Mouse (Mus musculus): ENCODE data around the gene Ensa.
"Not testable (repeated sequence)": the region's sequence is repeated elsewhere in the genome, so short reads cannot be mapped to it uniquely, and the experiment has no call there.

Ensa gene

GRCm38 (mm10) chr3:95624628-95625503 is at the start of gene Ensa:
TSS of gene Ensa (plus strand) at chr3:95624993.
- peak; percentile 98 to 99 for DNase-seq

DNA sequence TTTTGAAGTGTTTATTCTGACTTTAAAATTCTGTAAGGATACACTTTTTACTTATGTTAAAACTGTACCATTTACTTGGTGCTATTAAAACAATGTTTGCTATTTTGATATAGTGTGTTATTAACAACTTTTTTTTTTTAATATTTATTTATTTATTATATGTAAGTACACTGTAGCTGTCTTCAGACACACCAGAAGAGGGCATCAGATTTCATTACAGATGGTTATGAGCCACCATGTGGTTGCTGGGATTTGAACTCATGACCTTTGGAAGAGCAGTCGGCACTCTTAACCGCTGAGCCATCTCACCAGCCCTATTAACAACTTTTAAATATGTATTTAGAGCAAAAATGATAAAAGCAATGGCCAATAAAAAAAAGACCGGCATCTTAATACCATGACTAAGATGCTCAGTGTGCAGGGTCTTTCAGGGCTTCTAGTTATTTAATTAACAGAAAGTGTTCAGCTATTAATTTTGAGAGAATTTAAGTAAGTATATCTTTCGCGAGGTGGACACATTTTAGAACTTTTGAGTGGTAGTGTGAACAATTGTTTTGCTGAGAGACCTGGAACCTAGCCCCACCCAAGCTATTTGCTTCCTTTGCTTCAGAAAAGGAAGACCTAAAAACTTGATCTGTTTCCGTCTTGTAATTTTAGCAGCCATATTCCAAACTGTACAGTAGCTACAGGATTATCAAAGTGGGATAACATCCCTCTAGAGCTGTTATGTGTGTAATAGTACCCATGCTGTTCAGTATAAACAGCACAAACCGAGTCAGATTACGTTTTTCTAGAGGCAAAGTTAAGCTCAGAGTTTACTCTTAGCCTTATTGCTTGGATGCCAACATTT is 36.8 kb upstream of the Ensa start:
- DNase-seq = no peak

- DNase-seq = peak; percentile 97 to 99
These were observed 36.1 kb upstream of the Ensa start, which contains the start of gene Golph3l for GRCm38 (mm10) chr3:95588604-95589086. TSS of gene Golph3l (plus strand) at chr3:95588934.

DNA sequence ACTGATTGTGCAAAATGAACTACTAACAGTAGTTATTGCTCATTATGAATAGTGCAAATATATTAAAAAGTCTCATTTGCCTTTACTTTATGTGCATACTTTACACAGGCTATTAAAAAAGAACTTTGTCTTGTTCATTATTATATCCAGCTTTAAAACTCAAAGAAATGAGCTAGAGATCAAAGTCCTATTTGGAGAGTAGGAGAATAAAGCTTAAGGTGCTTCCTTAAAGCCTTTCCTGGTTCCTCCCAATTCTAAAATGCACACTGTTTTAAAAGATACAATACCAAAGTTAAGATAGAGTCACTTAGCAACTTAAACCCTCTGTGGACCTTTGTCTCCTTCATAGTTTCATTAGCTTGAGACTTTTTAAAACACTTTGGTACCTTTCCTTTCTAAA is 26.1 kb upstream of the Ensa start:
- no peak for DNase-seq

GRCm38 (mm10) chr3:95601287-95601686 is 23.5 kb upstream of the Ensa start:
- DNase-seq = no peak

DNA sequence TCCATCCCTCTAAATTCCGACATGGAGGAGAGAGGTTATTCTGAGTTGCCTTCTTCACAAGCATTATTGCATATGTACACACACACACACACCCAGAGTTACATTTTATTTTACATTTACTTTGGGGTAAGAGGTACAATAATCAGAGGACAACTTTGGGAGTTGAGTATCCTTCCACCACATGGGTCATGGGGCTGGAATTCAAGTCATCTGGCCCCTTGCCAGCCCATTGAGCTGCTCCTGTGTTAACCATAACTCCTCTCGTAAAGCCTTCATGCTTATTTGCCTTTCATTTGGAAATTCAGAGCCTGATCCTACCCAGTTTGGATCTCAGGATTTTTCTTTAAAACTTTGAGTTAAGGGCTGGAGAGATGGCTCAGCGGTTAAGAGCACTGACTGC is 18.7 kb upstream of the Ensa start:
- DNase-seq = peak; percentile 19 to 28

GRCm38 (mm10) chr3:95609195-95609594 is 15.6 kb upstream of the Ensa start:
- DNase-seq = no peak

DNA sequence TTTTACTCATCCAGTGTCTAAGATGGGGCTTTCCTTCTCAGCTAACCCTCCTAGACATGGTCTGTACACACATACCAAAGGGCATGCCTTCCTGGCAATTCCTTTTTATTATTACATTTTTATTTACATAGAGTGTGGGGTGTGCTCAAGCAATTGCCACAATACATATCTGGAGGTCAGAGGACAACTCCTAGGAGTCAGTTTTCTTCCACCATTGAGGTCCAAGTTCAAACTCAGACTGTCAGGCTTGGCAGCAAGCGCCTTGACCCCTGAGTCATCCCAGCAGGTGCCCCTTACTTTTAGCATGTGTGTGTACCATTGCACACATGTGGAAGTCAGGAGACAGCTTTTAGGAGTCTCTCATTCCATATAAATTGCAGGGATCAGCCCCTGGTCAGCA is 10.8 kb upstream of the Ensa start:
- no peak for DNase-seq

- DNase-seq = no peak
These were observed 6.3 kb upstream of the Ensa start for GRCm38 (mm10) chr3:95618511-95618910.

GRCm38 (mm10) chr3:95621241-95621640 is 3.6 kb upstream of the Ensa start:
- DNase-seq = no peak

- not testable (repeated sequence) for DNase-seq
These were observed 2.4 kb upstream of the Ensa start for GRCm38 (mm10) chr3:95622421-95622820.

GRCm38 (mm10) chr3:95623551-95623950 is 1.2 kb upstream of the Ensa start:
- no peak for DNase-seq

DNA sequence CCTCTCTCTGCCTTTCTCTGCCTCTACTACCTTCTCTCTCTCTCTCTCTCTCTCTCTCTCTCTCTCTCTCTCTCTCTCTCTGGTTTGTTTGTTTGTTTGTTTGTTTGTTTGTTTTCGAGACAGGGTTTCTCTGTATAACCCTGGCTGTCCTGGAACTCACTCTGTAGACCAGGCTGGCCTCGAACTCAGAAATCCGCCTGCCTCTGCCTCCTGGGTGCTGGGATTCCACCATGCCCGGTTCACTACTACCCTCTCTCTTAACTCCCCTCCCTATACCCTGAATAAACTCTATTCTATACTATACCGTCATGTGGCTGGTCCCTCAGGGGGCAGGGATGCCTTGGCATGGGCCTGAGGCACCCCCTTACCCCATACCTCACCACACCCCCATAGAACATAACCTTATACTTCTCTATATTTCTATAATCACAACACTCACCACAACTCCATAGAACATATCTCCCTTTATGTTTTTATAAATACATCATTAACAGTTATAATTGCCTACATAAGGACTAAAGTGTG is 740 bp upstream of the Ensa start:
- not testable (repeated sequence) for DNase-seq

DNA sequence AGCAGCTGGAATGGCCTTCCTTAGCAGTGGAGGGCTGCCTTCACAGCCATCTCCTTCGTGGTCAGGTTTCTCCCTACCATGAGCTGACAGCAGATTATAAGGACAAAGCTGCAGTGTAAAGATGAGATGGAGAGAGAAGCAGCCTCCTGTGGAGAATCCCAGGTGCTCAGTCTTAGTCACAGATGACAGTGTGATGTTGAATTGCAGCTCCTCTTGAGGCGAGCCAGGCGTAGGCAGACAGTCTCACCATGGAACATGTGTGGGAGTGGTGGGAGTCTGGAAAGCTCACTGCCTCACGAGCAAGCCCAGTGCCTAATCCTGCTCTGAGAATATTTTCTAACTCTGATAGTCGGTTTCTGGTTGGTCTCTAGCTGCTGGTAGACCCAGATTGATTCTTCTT is 3.0 kb downstream of the Ensa start:
- DNase-seq = no peak

DNA sequence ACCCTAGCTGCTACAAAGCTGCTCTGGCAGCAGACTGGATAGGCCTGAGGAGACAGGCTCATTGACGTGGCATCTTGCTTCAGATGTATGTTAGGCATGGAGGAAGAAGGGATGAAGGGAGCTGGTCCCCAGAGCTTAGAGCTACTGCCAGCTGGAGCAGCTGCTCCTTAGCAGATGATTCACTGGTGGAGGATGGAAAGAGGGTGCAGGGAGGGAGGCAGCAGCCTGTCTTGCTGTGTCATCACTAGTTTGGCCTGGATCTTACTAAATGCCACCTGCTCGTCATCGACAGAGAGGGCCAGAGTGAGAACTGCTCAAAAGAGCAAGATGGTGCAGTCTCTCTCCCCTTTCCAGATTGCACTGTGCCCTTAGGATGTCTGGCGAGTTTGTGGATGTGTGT is 5.0 kb downstream of the Ensa start:
- no peak for DNase-seq

GRCm38 (mm10) chr3:95630856-95631255 is 6.1 kb downstream of the Ensa start:
- DNase-seq = no peak

DNA sequence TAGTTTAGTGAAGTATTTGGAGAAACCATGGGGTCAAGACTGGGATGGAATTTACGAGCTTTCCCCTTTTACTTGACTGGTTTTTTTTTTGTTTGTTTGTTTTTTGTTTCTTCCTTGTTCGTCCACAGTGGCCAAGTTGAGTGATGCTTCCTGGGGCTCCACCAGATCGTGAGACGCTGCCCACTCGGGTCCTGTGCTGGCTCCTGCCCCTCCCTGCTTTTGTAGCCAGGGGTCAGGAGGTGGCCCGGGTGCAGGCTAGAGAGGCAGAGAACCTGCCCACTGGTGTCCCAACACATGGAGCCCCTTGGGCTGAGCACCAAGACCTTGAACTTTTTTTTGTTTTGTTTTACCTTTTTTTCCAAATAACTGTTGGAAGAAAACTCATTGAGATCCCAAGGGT is 6.5 kb downstream of the Ensa start:
- no peak for DNase-seq

- no peak for DNase-seq
These were observed 8.1 kb downstream of the Ensa start for GRCm38 (mm10) chr3:95632648-95633588.

DNA sequence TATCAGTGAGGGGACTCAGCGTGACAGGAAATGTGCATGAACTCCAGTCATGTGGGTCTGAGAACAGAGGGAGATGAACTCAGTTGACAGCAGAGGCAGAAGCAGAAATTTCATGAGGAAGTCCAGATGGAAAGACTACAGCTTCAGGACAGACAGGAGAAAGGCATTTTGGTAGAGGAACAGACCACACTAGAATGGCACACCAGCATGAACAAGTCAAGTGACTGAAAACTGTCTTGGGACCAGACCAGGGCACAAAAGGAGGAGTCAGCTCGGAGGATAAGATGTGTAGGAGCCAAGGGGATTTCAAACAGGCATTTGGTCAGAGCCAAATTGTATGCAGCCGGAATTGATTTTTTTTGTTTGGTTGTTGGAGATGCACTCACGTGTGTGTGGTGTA is 10.8 kb downstream of the Ensa start:
- DNase-seq = no peak

GRCm38 (mm10) chr3:95636072-95636471 is 11.3 kb downstream of the Ensa start:
- DNase-seq = peak in 1 of 2 experiments; percentile 20

DNA sequence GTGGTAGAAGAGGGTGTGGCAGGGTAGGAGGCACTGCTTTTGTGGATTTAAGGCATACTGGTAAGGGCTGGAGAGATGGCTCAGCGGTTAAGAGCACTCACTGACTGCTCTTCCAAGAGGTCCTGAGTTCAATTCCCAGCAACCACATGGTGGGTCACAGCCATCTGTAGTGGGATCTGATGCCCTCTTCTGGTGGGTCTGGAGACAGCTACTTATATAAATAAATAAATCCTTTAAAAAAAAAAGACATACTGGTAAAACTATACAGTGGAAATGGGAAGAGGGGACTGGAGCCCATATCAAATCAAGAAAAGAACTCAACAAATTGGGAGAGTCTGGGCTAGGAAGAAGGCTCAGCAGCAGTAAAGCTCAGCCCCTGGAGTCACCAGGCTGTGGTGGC is 14.9 kb downstream of the Ensa start:
- DNase-seq = no peak

- no peak for DNase-seq
These were observed 18.3 kb downstream of the Ensa start for GRCm38 (mm10) chr3:95643097-95643496.
